In the genomic region with DNA sequence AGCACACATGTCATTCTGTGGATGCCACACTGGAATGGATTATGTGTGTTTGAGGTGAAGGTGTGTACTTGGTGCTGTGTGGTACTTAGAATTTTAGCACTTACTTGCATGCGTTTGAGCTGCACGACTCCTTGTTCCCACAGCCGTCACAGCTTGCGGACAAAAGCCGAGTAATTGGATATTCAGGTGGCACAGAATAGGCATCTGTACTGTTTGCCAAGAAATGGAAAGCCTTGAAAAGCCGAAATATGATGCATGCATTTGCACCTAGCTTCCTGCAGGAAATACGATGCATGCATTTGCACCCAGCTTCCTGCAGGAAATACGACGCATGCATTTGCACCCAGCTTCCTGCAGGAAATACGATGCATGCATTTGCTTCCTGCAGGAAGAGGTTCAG, we compare ENCODE assay signal across 32 mouse cellular contexts. TPM values are rescaled to one million over a fixed set of nuclear protein-coding genes. Genes with fewer than 3 reads are reported as not detected.
DNase-seq lines count a peak whose midpoint lies in the region; ATAC-seq and TF ChIP-seq lines count a peak whose summit lies in the region.
"Had no signal": no experiment of that assay in that cellular context is flagged by ENCODE, and none has a peak within 500 bp of the region (broad histone marks: within the 10 kb centered on the region; RNA-seq: fewer than 3 reads in every experiment).

No protein-coding gene starts in this region.

- TF ChIP-seq CTCF in lung, embryonic 14.5 days (IDR thresholded peaks at IDR 0.05; ENCODE audit: low read depth) = peak; percentile 14; the same call in 1 of the 2 replicates

- no peaks in the 10 kb centered on the region for H3K36me3 ChIP-seq in hindbrain, embryonic 14.5 days (replicated peaks; ENCODE audit: control insufficient read depth, insufficient read depth)
- no peaks in the 10 kb centered on the region for H3K36me3 ChIP-seq in hindbrain, embryonic 16.5 days (ENCODE audit: control insufficient read depth, insufficient read depth, low read length)
- no peaks in the 10 kb centered on the region for H3K36me3 ChIP-seq in lung, embryonic 14.5 days (ENCODE audit: insufficient read depth)
- H3K36me3 ChIP-seq in forebrain, embryonic 15.5 days = no peaks in the 10 kb centered on the region
- H3K36me3 ChIP-seq: embryonic facial prominence, embryonic 15.5 days; heart, embryonic 10.5 days; heart, embryonic 15.5 days; hindbrain, embryonic 15.5 days; intestine, embryonic 15.5 days; liver, embryonic 12.5 days; neural tube, embryonic 13.5 days; stomach, embryonic 15.5 days had no signal

- H3K4me2 ChIP-seq in hindbrain, embryonic 14.5 days (replicated peaks) = no peak overlapping the region
- no peak overlapping the region for H3K4me2 ChIP-seq in hindbrain, embryonic 16.5 days (ENCODE audit: low read length)
- no peak overlapping the region for H3K4me2 ChIP-seq in lung, embryonic 14.5 days
- H3K4me2 ChIP-seq in forebrain, embryonic 15.5 days (replicated peaks) = 0 out of 2 replicates have a peak overlapping the region, but pooled peaks have one; percentile 11
- H3K4me2 ChIP-seq: embryonic facial prominence, embryonic 15.5 days; heart, embryonic 15.5 days; hindbrain, embryonic 15.5 days; intestine, embryonic 15.5 days; liver, embryonic 12.5 days; neural tube, embryonic 13.5 days; stomach, embryonic 15.5 days had no signal

- ATAC-seq in hindbrain, embryonic 14.5 days (ENCODE audit: low FRiP score) = no peak
- no peak for ATAC-seq in hindbrain, embryonic 16.5 days
- no peak for ATAC-seq in lung, embryonic 14.5 days (ENCODE audit: insufficient read depth)
- no peak for ATAC-seq in forebrain, embryonic 15.5 days (replicated peaks)
- ATAC-seq: activated CD4-positive, CD25-positive, alpha-beta regulatory T cell, adult 4 months; intestine, embryonic 15.5 days; liver, embryonic 12.5 days; liver, postnatal 0 days; lung, postnatal 0 days; midbrain, embryonic 16.5 days had no signal

- H3K9me3 ChIP-seq in hindbrain, embryonic 14.5 days (ENCODE audit: control insufficient read depth, low read length) = no peaks in the 10 kb centered on the region
- no peaks in the 10 kb centered on the region for H3K9me3 ChIP-seq in hindbrain, embryonic 16.5 days (ENCODE audit: control insufficient read depth, low read length)
- H3K9me3 ChIP-seq in lung, embryonic 14.5 days (ENCODE audit: low read depth, low read length) = no peaks in the 10 kb centered on the region
- no peaks in the 10 kb centered on the region for H3K9me3 ChIP-seq in forebrain, embryonic 15.5 days
- H3K9me3 ChIP-seq: embryonic facial prominence, embryonic 15.5 days; heart, embryonic 10.5 days; heart, embryonic 15.5 days; hindbrain, embryonic 15.5 days; intestine, embryonic 15.5 days; liver, embryonic 12.5 days; neural tube, embryonic 13.5 days; stomach, embryonic 15.5 days had no signal

- H3K4me3 ChIP-seq in hindbrain, embryonic 14.5 days (replicated peaks; ENCODE audit: low read length) = no peak overlapping the region
- H3K4me3 ChIP-seq in hindbrain, embryonic 16.5 days (ENCODE audit: low read length) = no peak overlapping the region
- no peak overlapping the region for H3K4me3 ChIP-seq in lung, embryonic 14.5 days (ENCODE audit: low read depth, low read length)
- H3K4me3 ChIP-seq in forebrain, embryonic 15.5 days = no peak overlapping the region
- H3K4me3 ChIP-seq: embryonic facial prominence, embryonic 15.5 days; heart, embryonic 10.5 days; heart, embryonic 15.5 days; hindbrain, embryonic 15.5 days; intestine, embryonic 15.5 days; liver, embryonic 12.5 days; myocyte; neural tube, embryonic 13.5 days; stomach, embryonic 15.5 days had no signal

- H3K27ac ChIP-seq in hindbrain, embryonic 14.5 days = 0 out of 2 replicates have a peak overlapping the region, but pooled peaks have one; percentile 26
- no peak overlapping the region for H3K27ac ChIP-seq in hindbrain, embryonic 16.5 days (ENCODE audit: low read depth, low read length)
- no peak overlapping the region for H3K27ac ChIP-seq in lung, embryonic 14.5 days (ENCODE audit: low read depth)
- 0 out of 2 replicates have a peak overlapping the region, but pooled peaks have one; percentile 3 for H3K27ac ChIP-seq in forebrain, embryonic 15.5 days (replicated peaks)
- H3K27ac ChIP-seq: embryonic facial prominence, embryonic 15.5 days; heart, embryonic 10.5 days; heart, embryonic 15.5 days; hindbrain, embryonic 15.5 days; intestine, embryonic 15.5 days; liver, embryonic 12.5 days; macrophage; neural tube, embryonic 13.5 days; stomach, embryonic 15.5 days had no signal

- H3K4me1 ChIP-seq in hindbrain, embryonic 14.5 days (replicated peaks; ENCODE audit: control insufficient read depth, insufficient read depth, low read length) = peaks cover 29% of the 10 kb centered on the region
- H3K4me1 ChIP-seq in hindbrain, embryonic 16.5 days (ENCODE audit: control insufficient read depth, insufficient read depth, low read depth, low read length) = peaks cover 32% of the 10 kb centered on the region
- no peaks in the 10 kb centered on the region for H3K4me1 ChIP-seq in lung, embryonic 14.5 days (ENCODE audit: insufficient read depth)
- peaks cover 53% of the 10 kb centered on the region for H3K4me1 ChIP-seq in forebrain, embryonic 15.5 days
- H3K4me1 ChIP-seq: embryonic facial prominence, embryonic 15.5 days; stomach, embryonic 15.5 days had no signal

- WGBS in hindbrain, embryonic 14.5 days = 60% methylated on average over 10 of the region's 10 CpGs
- WGBS in hindbrain, embryonic 16.5 days = 69% methylated on average over 10 of the region's 10 CpGs
- WGBS in lung, embryonic 14.5 days = 67% methylated on average over 10 of the region's 10 CpGs
- WGBS in forebrain, embryonic 15.5 days = 27% methylated on average over 10 of the region's 10 CpGs

- no peaks in the 10 kb centered on the region for H3K27me3 ChIP-seq in hindbrain, embryonic 14.5 days (ENCODE audit: control insufficient read depth, insufficient read depth, low read length)
- H3K27me3 ChIP-seq in hindbrain, embryonic 16.5 days (replicated peaks; ENCODE audit: control insufficient read depth, insufficient read depth, low read length) = no peaks in the 10 kb centered on the region
- H3K27me3 ChIP-seq in lung, embryonic 14.5 days (ENCODE audit: insufficient read depth, low read length) = no peaks in the 10 kb centered on the region
- no peaks in the 10 kb centered on the region for H3K27me3 ChIP-seq in forebrain, embryonic 15.5 days
- H3K27me3 ChIP-seq: CH12.LX; embryonic facial prominence, embryonic 15.5 days; heart, embryonic 15.5 days; hindbrain, embryonic 15.5 days; intestine, embryonic 15.5 days; liver, embryonic 12.5 days; neural tube, embryonic 13.5 days; stomach, embryonic 15.5 days had no signal

- peak; percentile 1 for DNase-seq in adrenal gland, postnatal 14 days
- DNase-seq in adrenal gland, postnatal 36 days = no peak
- DNase-seq in hindbrain, embryonic 14.5 days (ENCODE audit: low spot score) = no peak
- DNase-seq in lung, embryonic 14.5 days = no peak
- DNase-seq in lung, postnatal 4 days = no peak
- DNase-seq in right cerebral cortex, postnatal 25 days = no peak
- DNase-seq: adrenal gland, adult 2 months; cerebellum, adult 11 months; cerebellum, adult 9-10 months; gastrocnemius, postnatal 25 days; heart, adult 11 months; kidney, adult 8-10 months; kidney, postnatal 25 days; layer of hippocampus, postnatal 36 days; left cerebral cortex, postnatal 4 days; liver, postnatal 0 days had no signal

- no peak overlapping the region for H3K9ac ChIP-seq in hindbrain, embryonic 14.5 days
- no peak overlapping the region for H3K9ac ChIP-seq in hindbrain, embryonic 16.5 days (ENCODE audit: low read depth, low read length)
- no peak overlapping the region for H3K9ac ChIP-seq in lung, embryonic 14.5 days
- no peak overlapping the region for H3K9ac ChIP-seq in forebrain, embryonic 15.5 days (replicated peaks)
- H3K9ac ChIP-seq: embryonic facial prominence, embryonic 15.5 days; heart, embryonic 15.5 days; hindbrain, embryonic 15.5 days; intestine, embryonic 15.5 days; liver, embryonic 12.5 days; liver, postnatal 0 days; neural tube, embryonic 13.5 days; stomach, embryonic 15.5 days had no signal

RNA-seq across cellular contexts. Expression of a gene that starts 50.2 kb away (rescaled TPM):
- total RNA-seq in adrenal gland, postnatal 14 days (2021) = 110 and 120 TPM in 2 replicates
- 100 to 1,000 TPM; 152 to 167 TPM for total RNA-seq in adrenal gland, postnatal 36 days (2021)
- 24.4 and 26.2 TPM in 2 replicates for polyA plus RNA-seq in hindbrain, embryonic 14.5 days (2014; fragmentation: Nextera tagmentation; extraction: Ambion mirVana)
- 17.1 and 18.2 TPM in 2 replicates for polyA plus RNA-seq in hindbrain, embryonic 16.5 days (2015; fragmentation: Nextera tagmentation; extraction: Ambion mirVana)
- polyA plus RNA-seq in lung, embryonic 14.5 days (2014; fragmentation: Nextera tagmentation; extraction: Ambion mirVana) = 14.2 and 14.3 TPM in 2 replicates
- 50.1 and 52.6 TPM in 2 replicates for polyA plus RNA-seq in forebrain, embryonic 15.5 days (2015; fragmentation: Nextera tagmentation; extraction: Ambion mirVana)

Comparison
In these comparisons a context has a peak if more than half of its experiments do, and no peak if none do; other contexts are left out.
1. H3K27ac ChIP-seq: peak in hindbrain, embryonic 14.5 days (single experiment) and forebrain, embryonic 15.5 days (single experiment); none in hindbrain, embryonic 16.5 days (single experiment) and lung, embryonic 14.5 days (single experiment).